Mouse (Mus musculus) small intestine, adult 2 months (tissue): ENCODE measurements at regions not wholly inside any gene's neighbourhood (a gene's known extent, or its start where the extent isn't known, plus 50 kb on each side); places are given as distances from the start of the nearest gene placed in this dataset.

Experiments used
- H3K27ac ChIP-seq: fragments of 200-500 bp; 2 replicates; pipeline ENCODE4 v1.5.1; 2012; ENCODE audit warnings: low read depth, low read length, control low read depth, inconsistent platforms; ENCODE audit not compliant: insufficient read depth
- H3K27me3 ChIP-seq: fragments of 200-500 bp; 2 replicates; pipeline ENCODE4 v1.6.1; 2012; ENCODE audit warnings: mild to moderate bottlenecking, moderate library complexity, low read length, inconsistent platforms; ENCODE audit not compliant: control insufficient read depth, insufficient read depth
- H3K36me3 ChIP-seq: fragments of 200-500 bp; 2 replicates; pipeline ENCODE4 v1.6.1; 2012; ENCODE audit warnings: mild to moderate bottlenecking, low read length, control low read depth, inconsistent platforms; ENCODE audit not compliant: control insufficient read depth, insufficient read depth
- H3K4me1 ChIP-seq: fragments of 200-500 bp; 2 replicates; pipeline ENCODE4 v1.6.1; 2012; ENCODE audit warnings: low read length, inconsistent platforms, mixed read lengths; ENCODE audit not compliant: control insufficient read depth, insufficient read depth, insufficient read length
- H3K4me3 ChIP-seq: fragments of 200-500 bp; 2 replicates; pipeline ENCODE4 v1.5.1; 2012; ENCODE audit warnings: low read depth, mild to moderate bottlenecking, control low read depth, inconsistent platforms, low read length, moderate library complexity
- CTCF ChIP-seq: fragments of 200-500 bp; IDR thresholded peaks from 2 replicates; pipeline ENCODE4 v1.5.1; 2012; ENCODE audit warnings: low read depth, mild to moderate bottlenecking, control low read depth, inconsistent platforms, low read length, moderate library complexity, mixed read lengths; ENCODE audit not compliant: insufficient replicate concordance, insufficient read length; ENCODE audit errors: extremely low read depth
- POLR2A ChIP-seq: fragments of 200-500 bp; IDR thresholded peaks from 2 replicates; pipeline ENCODE4 v1.6.1; 2012; ENCODE audit warnings: low read depth, mild to moderate bottlenecking, control low read depth, inconsistent platforms, low read length, moderate library complexity
- WGBS: fragments of 180-500 bp; shearing (Covaris S2); methylation state at CpG from one replicate; pipeline ENCODE4 v1.1.7; 2018; 5-methylcytosine and 5-hydroxymethylcytosine counted together

DNA sequence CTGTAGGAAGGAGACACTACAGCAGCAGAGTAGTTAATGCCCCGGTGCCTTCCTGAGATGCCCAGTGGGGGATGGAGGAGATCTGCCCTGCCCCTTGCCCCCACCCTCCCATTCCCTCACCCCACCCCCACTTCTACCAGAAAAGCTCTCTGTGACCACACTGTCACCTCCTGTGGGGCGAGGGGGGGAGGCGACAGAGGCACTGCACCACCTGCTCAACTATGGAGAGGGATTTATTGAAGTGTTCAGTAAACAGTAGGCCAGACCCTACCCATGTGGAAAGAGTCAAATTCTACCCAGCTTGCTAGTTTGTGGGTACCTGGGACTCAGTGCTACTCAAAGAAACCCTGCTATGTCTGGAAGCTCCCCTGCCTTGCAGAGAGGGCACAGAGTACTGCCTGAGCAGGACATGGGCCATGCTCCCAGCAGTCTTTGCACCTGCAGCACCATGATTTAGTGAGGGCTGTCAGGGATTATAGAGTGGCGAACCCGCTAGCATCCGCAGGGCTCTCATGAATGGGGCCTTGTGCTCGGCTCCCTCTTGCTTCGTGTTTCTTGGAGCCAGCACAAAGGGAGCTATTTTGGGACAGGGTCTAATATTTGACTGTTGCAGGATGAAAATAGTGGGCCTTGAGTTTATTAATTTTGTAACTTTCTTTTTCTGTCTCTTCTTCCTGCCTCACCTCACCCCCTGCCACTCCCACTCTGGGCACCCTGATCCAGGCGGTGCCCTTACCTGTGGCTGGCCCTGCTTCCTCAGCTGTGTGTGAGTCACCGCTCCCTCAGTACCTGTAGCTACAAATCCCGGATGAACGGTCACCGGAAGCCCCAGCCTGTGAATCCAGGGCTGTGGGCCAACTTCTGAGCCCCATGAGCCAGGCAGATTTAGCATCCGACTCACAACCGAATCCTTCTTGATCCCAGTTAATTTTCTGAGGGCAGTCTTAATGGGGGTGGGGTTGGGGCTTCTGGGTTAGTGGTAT, 218.2 kb downstream of the Cdc5l start:
- Histone ChIP-seq H3K36me3 (no peaks in the 10 kb centered on the region), H3K27me3 (no peaks in the 10 kb centered on the region), H3K4me3 (no peak overlapping the region), H3K27ac (no peak overlapping the region), H3K4me1 (no peaks in the 10 kb centered on the region)
- TF ChIP-seq POLR2A = no peak
- TF ChIP-seq CTCF = no peak
- 65% methylated on average over 15 of the region's 15 CpGs for WGBS

DNA sequence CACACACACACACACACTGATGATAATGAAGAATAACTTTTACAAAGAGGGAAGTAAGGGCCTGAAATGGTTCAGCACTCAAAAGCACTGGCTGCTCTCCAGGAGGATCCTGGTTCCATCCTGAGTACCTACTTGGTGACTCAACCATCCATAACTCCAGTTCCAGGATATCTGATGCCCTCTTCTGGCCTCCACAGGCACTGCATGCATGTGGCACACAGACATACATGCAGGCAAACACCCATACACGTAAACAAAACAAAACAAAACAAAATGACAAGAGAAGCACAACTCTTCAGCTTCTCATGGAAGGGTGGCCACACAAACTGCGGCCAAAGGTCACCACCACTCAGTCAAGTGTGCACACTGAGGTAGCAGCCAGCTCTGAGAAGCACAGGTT, 222.6 kb downstream of the Cdc5l start:
- no peak overlapping the region for H3K4me3 ChIP-seq
- WGBS = 94% methylated on average over 2 of the region's 2 CpGs
- no peaks in the 10 kb centered on the region for H3K4me1 ChIP-seq
- H3K27me3 ChIP-seq = no peaks in the 10 kb centered on the region
- no peaks in the 10 kb centered on the region for H3K36me3 ChIP-seq
- no peak overlapping the region for H3K27ac ChIP-seq
- TF ChIP-seq CTCF (peak; percentile 30; the same call in 1 of the 2 replicates), POLR2A (no peak)

DNA sequence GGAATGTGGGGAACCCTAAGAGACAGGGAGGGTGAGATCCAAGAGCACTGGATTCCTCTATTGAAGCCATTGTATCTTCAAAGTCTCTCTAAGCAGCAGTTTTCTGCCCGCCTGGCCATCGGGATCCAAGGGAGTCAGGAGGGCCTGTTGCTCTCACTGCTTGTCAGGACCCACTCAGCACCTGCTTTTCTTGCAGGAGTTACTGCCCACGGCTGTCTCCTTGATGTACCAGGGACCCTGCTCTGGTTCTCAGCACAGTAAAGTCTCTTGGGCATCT, 224.2 kb downstream of the Cdc5l start:
- H3K36me3 ChIP-seq = no peaks in the 10 kb centered on the region
- WGBS = 78% methylated on average over 3 of the region's 3 CpGs
- no peak for TF ChIP-seq POLR2A
- TF ChIP-seq CTCF = no peak
- no peaks in the 10 kb centered on the region for H3K27me3 ChIP-seq
- H3K4me3 ChIP-seq = no peak overlapping the region
- H3K27ac ChIP-seq = no peak overlapping the region
- H3K4me1 ChIP-seq = no peaks in the 10 kb centered on the region

DNA sequence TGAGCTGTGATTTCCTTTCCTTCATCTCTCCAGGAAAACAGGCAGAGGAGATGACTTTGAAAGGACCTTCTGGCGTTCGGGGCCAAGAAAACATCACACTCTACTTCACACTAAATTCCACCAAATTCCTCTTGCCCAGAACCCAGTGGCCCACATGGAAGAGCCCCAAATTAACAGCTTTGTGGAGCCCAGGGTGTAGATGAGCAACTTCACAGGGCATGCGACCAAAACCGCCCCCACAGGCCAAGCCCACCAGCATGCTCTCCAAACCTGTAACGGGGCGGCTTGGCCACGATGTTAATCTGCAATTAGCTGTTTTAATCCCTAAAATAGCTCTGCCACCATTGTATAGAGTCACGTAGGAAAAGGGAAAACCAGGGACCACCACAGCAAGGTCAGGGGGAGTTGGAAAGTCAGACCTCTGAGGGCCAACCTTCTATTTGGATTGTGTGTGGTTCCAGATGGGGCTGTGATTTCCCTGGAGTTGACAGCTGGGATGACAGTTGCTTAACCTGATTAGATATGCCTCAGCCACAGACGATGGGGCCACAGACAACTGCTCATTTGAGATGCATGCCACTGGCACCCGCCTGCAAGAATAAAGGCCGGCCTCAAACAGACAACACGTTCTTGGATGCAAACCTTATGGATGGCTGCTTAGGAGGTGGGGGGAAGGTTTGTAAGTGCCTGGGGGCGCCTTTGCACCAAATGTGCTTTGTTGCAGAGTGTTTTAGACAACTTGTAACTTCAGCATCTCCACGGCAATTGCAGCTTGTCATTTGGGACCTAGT, 224.7 kb downstream of the Cdc5l start:
- 77% methylated on average over 14 of the region's 14 CpGs for WGBS
- H3K36me3 ChIP-seq = no peaks in the 10 kb centered on the region
- TF ChIP-seq POLR2A (no peak), CTCF (no peak)
- no peak overlapping the region for H3K4me3 ChIP-seq
- H3K27ac ChIP-seq = no peak overlapping the region
- no peaks in the 10 kb centered on the region for H3K27me3 ChIP-seq
- no peaks in the 10 kb centered on the region for H3K4me1 ChIP-seq

DNA sequence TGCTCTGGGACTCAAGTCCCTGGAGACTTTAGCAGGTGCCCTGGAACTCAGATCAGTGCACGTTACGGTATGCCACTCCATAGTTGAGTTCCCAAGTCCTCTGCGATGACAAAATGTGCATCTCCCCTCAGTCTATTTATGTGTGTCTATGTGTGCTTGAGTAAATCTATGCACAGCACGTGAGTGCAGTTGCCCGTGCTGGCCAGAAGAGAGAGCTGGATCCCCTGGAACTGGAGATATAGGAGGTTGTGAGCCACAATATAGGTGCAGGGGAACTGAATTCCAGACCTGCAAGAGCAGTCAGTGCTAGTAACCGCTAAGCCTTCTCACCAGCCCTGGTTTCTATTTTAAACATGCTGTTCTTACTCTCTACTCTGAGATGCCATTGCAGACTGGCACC, 237.8 kb downstream of the Cdc5l start:
- H3K27ac ChIP-seq = no peak overlapping the region
- no peaks in the 10 kb centered on the region for H3K36me3 ChIP-seq
- no peaks in the 10 kb centered on the region for H3K27me3 ChIP-seq
- 93% methylated on average over 6 of the region's 6 CpGs for WGBS
- no peak overlapping the region for H3K4me3 ChIP-seq
- TF ChIP-seq POLR2A (no peak), CTCF (no peak)
- no peaks in the 10 kb centered on the region for H3K4me1 ChIP-seq

DNA sequence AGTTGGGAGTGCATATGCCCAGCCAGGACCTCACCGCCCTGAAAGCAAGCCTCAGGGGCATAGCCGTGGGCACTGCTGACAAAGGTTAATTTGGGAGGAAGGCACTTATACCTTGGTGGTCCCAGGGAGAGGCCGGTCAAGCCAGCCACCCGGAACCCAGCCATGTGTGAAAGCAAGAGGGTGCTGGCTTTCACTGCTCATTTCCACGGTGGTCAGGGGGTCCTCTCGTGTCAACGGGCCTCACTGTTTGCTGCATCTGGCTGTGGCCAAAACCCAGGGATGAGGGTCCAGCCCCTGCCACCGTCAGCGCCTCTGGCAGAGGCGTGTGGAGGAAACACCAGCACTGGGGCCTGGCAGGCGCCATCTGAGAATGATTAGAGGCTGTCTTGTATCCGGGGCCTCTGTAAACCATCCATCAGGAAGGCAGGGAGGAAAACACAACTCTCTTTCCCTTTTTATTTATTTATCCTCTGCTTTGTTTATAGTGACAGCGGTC, 238.7 kb downstream of the Cdc5l start:
- H3K27me3 ChIP-seq = no peaks in the 10 kb centered on the region
- H3K4me1 ChIP-seq = no peaks in the 10 kb centered on the region
- TF ChIP-seq CTCF (no peak), POLR2A (no peak)
- H3K27ac ChIP-seq = no peak overlapping the region
- H3K4me3 ChIP-seq = no peak overlapping the region
- no peaks in the 10 kb centered on the region for H3K36me3 ChIP-seq
- WGBS = 66% methylated on average over 13 of the region's 13 CpGs
